Mouse (Mus musculus): ENCODE measurements around the gene Cxcl13. TPM values are rescaled to one million over a fixed set of nuclear protein-coding genes. Genes with fewer than 3 reads are reported as not detected.

Gene Cxcl13
- polyA plus RNA-seq, 1 experiment: not detected

GRCm38 (mm10) chr5:95935035-95935434 lies 21.7 kb upstream of the Cxcl13 start:
- Histone ChIP-seq H3K36me3 (ENCODE audit: control insufficient read depth, insufficient read depth) (no peaks in the 10 kb centered on the region), H3K27me3 (ENCODE audit: control insufficient read depth, insufficient read depth, insufficient read length) (no peaks in the 10 kb centered on the region), H3ac (ENCODE audit: control insufficient read depth, insufficient read length, low read depth) (no peak overlapping the region), H3K79me3 (ENCODE audit: low read depth) (no peaks in the 10 kb centered on the region), H3K4me3 (ENCODE audit: insufficient read depth, poor library complexity, severe bottlenecking) (no peak overlapping the region), H3K79me2 (ENCODE audit: control insufficient read depth, insufficient read depth) (no peaks in the 10 kb centered on the region)
- no peak for TF ChIP-seq MAX (IDR thresholded peaks at IDR 0.05)
- no peak for TF ChIP-seq CEBPB (IDR thresholded peaks at IDR 0.05; ENCODE audit: low read depth)
- no peak for TF ChIP-seq FOSL1 (IDR thresholded peaks at IDR 0.05; ENCODE audit: insufficient read depth, low read length, poor library complexity, severe bottlenecking)
- no peak for TF ChIP-seq MYOD1 (IDR thresholded peaks at IDR 0.05; ENCODE audit: control insufficient read depth, insufficient read length, low read depth)
- no peak for TF ChIP-seq MYOG (IDR thresholded peaks at IDR 0.05; ENCODE audit: control insufficient read depth, extremely low read depth, insufficient read length)
- no peak for TF ChIP-seq CTCF (IDR thresholded peaks at IDR 0.05; ENCODE audit: control insufficient read depth, insufficient read depth, insufficient read length)
- no peak for TF ChIP-seq USF1 (IDR thresholded peaks at IDR 0.05; ENCODE audit: low read depth)

- Histone ChIP-seq H3K79me3 (ENCODE audit: low read depth) (no peaks in the 10 kb centered on the region), H3K79me2 (ENCODE audit: control insufficient read depth, insufficient read depth) (no peaks in the 10 kb centered on the region), H3K27me3 (ENCODE audit: control insufficient read depth, insufficient read depth, insufficient read length) (no peaks in the 10 kb centered on the region), H3K4me3 (ENCODE audit: insufficient read depth, poor library complexity, severe bottlenecking) (no peak overlapping the region), H3K36me3 (ENCODE audit: control insufficient read depth, insufficient read depth) (no peaks in the 10 kb centered on the region), H3ac (ENCODE audit: control insufficient read depth, insufficient read length, low read depth) (no peak overlapping the region)
- TF ChIP-seq FOSL1 (IDR thresholded peaks at IDR 0.05; ENCODE audit: insufficient read depth, low read length, poor library complexity, severe bottlenecking) (no peak), MAX (IDR thresholded peaks at IDR 0.05) (no peak), CTCF (IDR thresholded peaks at IDR 0.05; ENCODE audit: control insufficient read depth, insufficient read depth, insufficient read length) (no peak), MYOG (IDR thresholded peaks at IDR 0.05; ENCODE audit: control insufficient read depth, extremely low read depth, insufficient read length) (no peak), MYOD1 (IDR thresholded peaks at IDR 0.05; ENCODE audit: control insufficient read depth, insufficient read length, low read depth) (no peak), USF1 (IDR thresholded peaks at IDR 0.05; ENCODE audit: low read depth) (no peak), CEBPB (IDR thresholded peaks at IDR 0.05; ENCODE audit: low read depth) (no peak)
Measured at GRCm38 (mm10) chr5:95936068-95936467, 20.7 kb upstream of the Cxcl13 start.

GRCm38 (mm10) chr5:95937129-95937528 lies 19.6 kb upstream of the Cxcl13 start:
- Histone ChIP-seq H3K79me3 (ENCODE audit: low read depth) (no peaks in the 10 kb centered on the region), H3K4me3 (ENCODE audit: insufficient read depth, poor library complexity, severe bottlenecking) (no peak overlapping the region), H3K36me3 (ENCODE audit: control insufficient read depth, insufficient read depth) (no peaks in the 10 kb centered on the region), H3K79me2 (ENCODE audit: control insufficient read depth, insufficient read depth) (no peaks in the 10 kb centered on the region), H3ac (ENCODE audit: control insufficient read depth, insufficient read length, low read depth) (no peak overlapping the region), H3K27me3 (ENCODE audit: control insufficient read depth, insufficient read depth, insufficient read length) (no peaks in the 10 kb centered on the region)
- TF ChIP-seq MYOG (IDR thresholded peaks at IDR 0.05; ENCODE audit: control insufficient read depth, extremely low read depth, insufficient read length) (no peak), MYOD1 (IDR thresholded peaks at IDR 0.05; ENCODE audit: control insufficient read depth, insufficient read length, low read depth) (no peak), USF1 (IDR thresholded peaks at IDR 0.05; ENCODE audit: low read depth) (no peak), CEBPB (IDR thresholded peaks at IDR 0.05; ENCODE audit: low read depth) (no peak), FOSL1 (IDR thresholded peaks at IDR 0.05; ENCODE audit: insufficient read depth, low read length, poor library complexity, severe bottlenecking) (no peak), MAX (IDR thresholded peaks at IDR 0.05) (no peak)

- Histone ChIP-seq H3K36me3 (ENCODE audit: control insufficient read depth, insufficient read depth) (no peaks in the 10 kb centered on the region), H3K27me3 (ENCODE audit: control insufficient read depth, insufficient read depth, insufficient read length) (no peaks in the 10 kb centered on the region), H3K79me2 (ENCODE audit: control insufficient read depth, insufficient read depth) (no peaks in the 10 kb centered on the region), H3K4me3 (ENCODE audit: insufficient read depth, poor library complexity, severe bottlenecking) (no peak overlapping the region), H3ac (ENCODE audit: control insufficient read depth, insufficient read length, low read depth) (no peak overlapping the region), H3K79me3 (ENCODE audit: low read depth) (no peaks in the 10 kb centered on the region)
- no peak for TF ChIP-seq USF1 (IDR thresholded peaks at IDR 0.05; ENCODE audit: low read depth)
- TF ChIP-seq MAX (IDR thresholded peaks at IDR 0.05): no peak
- no peak for TF ChIP-seq MYOD1 (IDR thresholded peaks at IDR 0.05; ENCODE audit: control insufficient read depth, insufficient read length, low read depth)
- TF ChIP-seq CEBPB (IDR thresholded peaks at IDR 0.05; ENCODE audit: low read depth): no peak
- no peak for TF ChIP-seq CTCF (IDR thresholded peaks at IDR 0.05; ENCODE audit: control insufficient read depth, insufficient read depth, insufficient read length)
- TF ChIP-seq MYOG (IDR thresholded peaks at IDR 0.05; ENCODE audit: control insufficient read depth, extremely low read depth, insufficient read length): no peak
- TF ChIP-seq FOSL1 (IDR thresholded peaks at IDR 0.05; ENCODE audit: insufficient read depth, low read length, poor library complexity, severe bottlenecking): no peak
Measured at GRCm38 (mm10) chr5:95938044-95938625, 18.6 kb upstream of the Cxcl13 start.

- Histone ChIP-seq H3K4me3 (ENCODE audit: insufficient read depth, poor library complexity, severe bottlenecking) (no peak overlapping the region), H3K27me3 (ENCODE audit: control insufficient read depth, insufficient read depth, insufficient read length) (no peaks in the 10 kb centered on the region), H3K79me2 (ENCODE audit: control insufficient read depth, insufficient read depth) (no peaks in the 10 kb centered on the region), H3K36me3 (ENCODE audit: control insufficient read depth, insufficient read depth) (no peaks in the 10 kb centered on the region), H3K79me3 (ENCODE audit: low read depth) (no peaks in the 10 kb centered on the region), H3ac (ENCODE audit: control insufficient read depth, insufficient read length, low read depth) (no peak overlapping the region)
- no peak for TF ChIP-seq FOSL1 (IDR thresholded peaks at IDR 0.05; ENCODE audit: insufficient read depth, low read length, poor library complexity, severe bottlenecking)
- no peak for TF ChIP-seq MYOD1 (IDR thresholded peaks at IDR 0.05; ENCODE audit: control insufficient read depth, insufficient read length, low read depth)
- no peak for TF ChIP-seq CEBPB (IDR thresholded peaks at IDR 0.05; ENCODE audit: low read depth)
- TF ChIP-seq USF1 (IDR thresholded peaks at IDR 0.05; ENCODE audit: low read depth): no peak
- TF ChIP-seq MYOG (IDR thresholded peaks at IDR 0.05; ENCODE audit: control insufficient read depth, extremely low read depth, insufficient read length): no peak
Measured at GRCm38 (mm10) chr5:95940682-95941221, 16.0 kb upstream of the Cxcl13 start.
